Mouse (Mus musculus) left cerebral cortex, adult 2 months (tissue): ENCODE measurements around the gene Mindy4. TPM values are rescaled to one million over a fixed set of nuclear protein-coding genes. Genes with fewer than 3 reads are reported as not detected.

ENCODE experiments used
- DNase-seq, 2 experiments: peaks; one replicate each; pipeline ENCODE4 v3.0.0; 2021 to 2022; ENCODE audit warnings: low spot score in 2 of 2, mixed read lengths in 1 of 2; ENCODE audit errors: extremely low spot score in 1 of 2
- H3K27ac ChIP-seq: fragments of 200-600 bp; 2 replicates; pipeline ENCODE4 v1.8.1; 2022
- H3K4me3 ChIP-seq: fragments of 200-600 bp; 2 replicates; pipeline ENCODE4 v1.8.1; 2022
- CTCF ChIP-seq: fragments of 200-600 bp; IDR thresholded peaks from 2 replicates; pipeline ENCODE4 v1.8.1; 2022; ENCODE audit warnings: antibody characterized with exemption, mild to moderate bottlenecking, moderate library complexity
- intact Hi-C: fragments of 180-260 bp; cut with DNase I; formaldehyde crosslinking; loops from one replicate; pipeline ENCODE4 v1.15.1; 2025
- total RNA-seq, 2 experiments: library from RNA; stranded (reverse); gene quantifications; 2 replicates each; pipeline ENCODE4 v1.2.3; 2021

Mindy4 gene
- total RNA-seq, 2 experiments from 2014 or later: 10.2 to 11.0 TPM

DNA sequence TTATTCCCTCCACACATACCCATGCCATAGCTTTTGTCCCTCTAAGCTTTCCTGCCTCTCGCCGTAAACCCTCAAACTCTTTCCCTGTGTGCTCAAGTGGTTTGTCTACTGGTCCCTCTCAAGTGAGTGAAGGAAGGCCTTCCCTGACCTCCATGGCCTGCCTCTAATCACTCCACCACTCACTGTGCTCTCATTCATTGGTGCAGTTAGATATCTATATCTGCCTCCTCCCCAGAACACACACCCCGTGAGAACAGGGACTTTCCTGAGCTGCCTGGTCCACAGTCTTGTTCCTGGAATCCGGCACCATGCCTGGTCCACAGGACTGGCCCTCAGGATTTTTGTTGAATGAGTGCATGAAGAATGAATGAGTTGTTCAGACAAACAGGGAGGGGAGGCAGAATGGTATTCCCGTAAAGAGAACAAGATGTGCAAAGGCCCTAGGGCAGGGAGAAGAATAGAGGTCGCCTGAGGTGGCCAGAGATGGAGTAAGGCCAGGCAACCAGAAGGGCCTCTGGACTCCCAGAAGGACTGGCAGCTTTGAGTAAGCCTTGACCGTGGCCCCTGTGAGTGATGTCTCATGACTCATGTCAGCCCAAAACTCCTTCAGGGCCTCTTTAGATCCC is 61.7 kb downstream of the Mindy4 start:
- intact Hi-C loops: no loop called here

DNA sequence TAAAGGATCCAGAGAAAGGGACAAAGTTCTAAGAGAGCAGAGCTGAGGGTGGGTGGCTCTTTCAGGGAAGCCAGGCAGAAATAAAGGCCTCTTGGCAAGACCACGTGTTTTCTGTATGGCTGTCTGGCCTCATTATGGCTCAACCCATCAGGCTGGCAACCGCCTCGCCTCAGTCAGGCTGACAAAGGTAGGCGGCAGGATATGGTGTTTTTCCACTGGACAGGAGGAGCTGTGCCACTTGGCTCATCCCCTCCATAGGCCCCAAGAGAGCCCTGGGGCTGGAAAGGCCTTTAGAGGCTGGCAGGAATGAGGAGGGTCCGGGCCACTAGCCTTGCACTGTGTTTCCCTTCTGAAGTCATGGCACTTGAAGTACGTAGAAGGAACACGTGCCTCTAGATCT is 69.8 kb downstream of the Mindy4 start:
- intact Hi-C loops: no loop called here
- no peak overlapping the region for H3K27ac ChIP-seq
- no peak overlapping the region for H3K4me3 ChIP-seq
- no peak for TF ChIP-seq CTCF
- no peak for DNase-seq

More for the DNA sequence above, 61.7 kb downstream of the Mindy4 start:
- TF ChIP-seq CTCF: no peak
- H3K4me3 ChIP-seq: no peak overlapping the region
- H3K27ac ChIP-seq: no peak overlapping the region
- no peak for DNase-seq

DNA sequence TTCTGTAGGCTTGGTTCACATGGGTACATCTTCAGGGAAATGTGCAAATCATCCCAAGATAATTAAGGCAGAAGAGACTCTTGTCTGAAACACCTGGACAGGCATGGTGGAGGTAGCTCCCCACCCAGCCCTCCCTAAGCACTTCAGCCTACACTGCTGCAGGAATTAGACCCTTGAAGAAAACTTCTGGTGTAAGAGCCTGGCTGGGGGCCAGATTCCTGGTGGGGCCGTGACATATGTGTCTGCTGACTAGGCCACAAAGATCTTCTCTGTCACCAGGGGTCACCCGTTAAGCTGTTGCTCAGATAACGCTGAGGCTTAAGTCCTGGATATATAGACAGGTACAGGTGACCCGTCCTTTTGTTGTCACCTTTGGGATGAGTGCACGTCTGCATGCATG is 70.3 kb downstream of the Mindy4 start:
- DNase-seq: no peak
- TF ChIP-seq CTCF: no peak
- Histone ChIP-seq H3K4me3 (no peak overlapping the region), H3K27ac (no peak overlapping the region)
- intact Hi-C loops: no loop called here

DNA sequence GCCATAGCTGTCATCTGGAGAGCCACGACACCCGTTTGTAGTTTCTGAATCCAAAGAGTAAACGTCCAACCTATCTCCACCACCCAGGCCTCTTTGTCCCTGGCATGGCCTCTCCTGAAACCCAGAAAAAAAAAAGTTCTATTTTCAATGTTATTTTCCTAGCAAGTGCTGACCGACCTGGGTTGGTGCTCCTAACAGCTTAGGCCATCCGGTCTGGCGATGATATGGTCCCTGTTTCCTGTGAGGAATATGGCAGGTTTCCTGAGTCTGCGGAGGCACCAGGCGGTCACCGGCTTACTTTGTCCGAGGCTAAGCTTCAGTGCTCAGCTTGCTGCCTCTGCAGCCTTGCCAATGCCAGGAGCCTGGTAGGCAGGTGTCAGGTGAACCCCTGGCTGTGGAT is 71.8 kb downstream of the Mindy4 start:
- no peak for DNase-seq
- H3K27ac ChIP-seq: no peak overlapping the region
- intact Hi-C loops: no loop called here
- no peak for TF ChIP-seq CTCF
- H3K4me3 ChIP-seq: no peak overlapping the region

GRCm38 (mm10) chr6:55275786-55276185 is 72.6 kb downstream of the Mindy4 start:
- intact Hi-C loops: no loop called here
- DNase-seq: no peak
- H3K4me3 ChIP-seq: no peak overlapping the region
- no peak for TF ChIP-seq CTCF
- H3K27ac ChIP-seq: no peak overlapping the region

DNA sequence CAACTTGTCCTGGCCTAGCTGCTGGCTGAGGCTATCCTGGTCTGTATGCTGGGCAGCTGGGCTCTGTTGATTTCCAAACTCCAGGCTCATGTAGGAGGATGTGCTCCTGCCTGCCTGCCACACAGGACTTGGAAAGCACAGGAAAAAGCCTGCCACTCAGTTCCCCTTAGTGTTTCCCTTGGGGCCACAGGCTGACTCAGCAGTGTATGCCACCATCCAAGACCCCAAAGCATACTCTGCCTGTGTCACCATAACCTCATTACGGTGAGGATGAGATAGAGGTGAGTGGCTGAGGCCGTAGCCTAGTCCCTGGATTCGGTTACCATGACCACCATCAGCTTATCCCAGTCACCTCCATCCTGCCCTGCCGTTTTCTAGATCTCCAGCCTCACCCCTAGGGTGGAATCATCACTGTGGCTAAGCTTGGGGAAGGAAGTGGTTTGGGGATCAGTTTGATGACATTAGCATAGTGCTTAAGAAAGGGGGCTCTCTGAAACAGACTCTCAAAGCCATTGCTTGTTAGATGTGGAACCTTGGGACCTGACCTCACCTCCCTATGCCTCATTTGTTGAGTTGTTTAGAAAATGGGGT is 73.6 kb downstream of the Mindy4 start:
- no peak overlapping the region for H3K27ac ChIP-seq
- TF ChIP-seq CTCF: no peak
- no peak for DNase-seq
- no peak overlapping the region for H3K4me3 ChIP-seq
- intact Hi-C loops: no loop called here

GRCm38 (mm10) chr6:55278086-55278485 is 74.9 kb downstream of the Mindy4 start:
- no peak for DNase-seq
- Histone ChIP-seq H3K27ac (no peak overlapping the region), H3K4me3 (no peak overlapping the region)
- intact Hi-C loops: no loop called here
- TF ChIP-seq CTCF: no peak

DNA sequence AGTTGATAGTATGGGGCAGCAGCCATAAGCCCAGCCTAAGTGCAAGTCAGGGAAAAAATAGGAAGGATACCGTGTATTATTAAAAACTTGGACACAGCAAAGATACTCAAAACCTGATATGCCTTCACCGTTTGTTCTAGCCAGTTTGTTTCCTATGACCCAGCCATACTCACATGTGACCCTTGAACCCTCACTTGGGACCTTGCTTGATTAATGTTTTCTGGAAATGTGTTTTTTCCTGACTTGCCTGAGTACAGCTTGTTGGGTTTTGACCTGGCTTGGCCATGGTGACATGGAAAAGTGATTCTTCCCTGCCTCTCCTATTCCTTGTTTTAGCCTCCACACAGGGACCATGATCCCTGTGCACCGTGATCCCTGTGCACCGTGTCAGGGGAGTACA is 75.3 kb downstream of the Mindy4 start:
- TF ChIP-seq CTCF: no peak
- no peak for DNase-seq
- no peak overlapping the region for H3K4me3 ChIP-seq
- intact Hi-C loops: no loop called here
- no peak overlapping the region for H3K27ac ChIP-seq

DNA sequence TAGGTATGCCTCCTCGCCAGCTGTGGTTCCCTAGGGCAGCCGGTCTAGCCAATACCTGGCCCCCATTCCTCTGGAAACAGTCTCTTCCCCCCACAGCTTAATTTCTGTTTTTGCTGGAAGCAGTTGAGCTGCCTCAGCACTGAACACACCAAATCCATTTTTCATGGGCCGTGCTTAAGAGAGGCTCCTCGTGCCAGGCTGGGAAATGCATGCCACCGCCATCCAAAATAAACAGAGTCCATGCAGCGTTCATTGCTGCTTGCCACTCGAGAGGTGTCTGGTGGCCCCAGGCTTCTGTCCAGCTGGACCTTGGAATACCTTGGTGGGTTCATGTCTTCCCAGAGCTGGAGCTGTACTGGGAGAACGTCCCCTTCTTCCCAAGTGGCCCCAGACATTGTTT is 77.8 kb downstream of the Mindy4 start:
- no peak for TF ChIP-seq CTCF
- intact Hi-C loops: no loop called here
- Histone ChIP-seq H3K27ac (no peak overlapping the region), H3K4me3 (no peak overlapping the region)
- no peak for DNase-seq

DNA sequence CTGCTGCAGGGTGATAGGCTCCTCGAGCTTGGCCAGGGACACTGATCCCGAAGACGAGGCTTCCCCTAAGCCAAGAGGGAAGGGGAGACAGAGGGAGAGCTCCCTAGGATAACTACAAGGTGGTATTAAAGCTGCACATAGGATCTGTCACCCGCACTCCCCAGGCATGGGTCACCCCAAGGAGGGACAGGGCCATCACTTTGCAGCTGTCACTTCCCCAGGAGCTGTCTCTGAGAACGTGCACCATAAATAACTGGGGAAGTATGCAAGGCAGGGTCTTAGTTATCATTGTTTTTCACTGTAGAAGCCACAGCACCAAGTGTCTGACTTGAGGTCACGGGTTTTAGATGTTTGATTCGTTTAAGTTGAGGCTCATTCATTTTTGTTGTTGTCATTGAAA is 78.5 kb downstream of the Mindy4 start:
- intact Hi-C loops: no loop called here
- no peak for TF ChIP-seq CTCF
- Histone ChIP-seq H3K27ac (no peak overlapping the region), H3K4me3 (no peak overlapping the region)
- DNase-seq: no peak

DNA sequence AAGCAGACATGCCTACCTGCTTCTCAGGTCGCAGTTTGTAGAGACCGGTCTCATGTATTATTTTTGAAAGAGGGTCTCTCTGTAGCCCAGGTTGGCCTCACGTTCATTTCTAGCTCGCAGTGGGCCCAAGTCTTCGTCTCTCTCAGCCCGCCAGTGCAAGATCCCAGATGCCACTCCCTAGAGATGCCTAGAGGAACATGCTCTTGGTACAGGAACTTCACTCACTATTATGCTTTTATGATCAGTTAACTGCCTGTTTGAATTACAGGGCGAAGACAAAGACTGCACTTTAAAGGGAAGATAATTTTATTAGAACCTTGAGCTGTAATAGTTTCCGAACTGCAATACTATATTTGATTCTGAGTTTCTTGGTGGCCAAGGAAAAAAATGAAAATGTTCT is 79.2 kb downstream of the Mindy4 start:
- TF ChIP-seq CTCF: no peak
- no peak for DNase-seq
- Histone ChIP-seq H3K4me3 (no peak overlapping the region), H3K27ac (no peak overlapping the region)
- intact Hi-C loops: no loop called here

- DNase-seq: no peak
- intact Hi-C loops: no loop called here
- no peak for TF ChIP-seq CTCF
Measured at GRCm38 (mm10) chr6:55285218-55285617, 82.0 kb downstream of the Mindy4 start.

DNA sequence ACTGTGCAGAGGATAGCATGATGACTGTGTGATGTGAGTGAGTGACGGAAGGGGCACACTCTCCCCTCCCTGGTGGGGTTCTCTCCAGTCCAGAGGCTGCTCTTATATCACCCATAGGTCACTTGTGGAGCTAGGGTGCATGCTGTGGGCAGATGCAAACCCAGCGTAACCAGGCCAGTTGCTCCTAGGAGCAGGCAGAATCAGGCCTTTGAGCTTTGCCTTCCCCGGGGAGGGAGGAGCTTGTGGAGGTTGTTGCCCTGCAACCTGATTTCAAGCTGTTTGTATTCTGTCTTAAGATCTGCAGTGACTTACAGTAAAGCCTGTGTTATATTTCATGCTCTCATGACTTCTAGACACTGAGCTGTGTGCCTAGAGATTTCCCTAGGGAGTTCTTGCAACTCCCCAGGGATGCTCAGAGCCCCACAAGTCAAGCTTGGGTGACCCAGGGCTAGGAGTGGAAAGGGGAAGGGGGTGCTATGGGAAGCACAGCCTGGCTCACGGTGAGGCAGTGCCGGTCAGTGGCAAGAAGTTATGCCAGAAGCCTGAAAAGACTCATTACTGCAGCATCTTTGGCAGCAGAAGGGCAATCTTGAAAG is 84.9 kb downstream of the Mindy4 start:
- Histone ChIP-seq H3K4me3 (no peak overlapping the region), H3K27ac (no peak overlapping the region)
- no peak for TF ChIP-seq CTCF
- intact Hi-C loops: no loop called here
- DNase-seq: no peak

More at GRCm38 (mm10) chr6:55285218-55285617, 82.0 kb downstream of the Mindy4 start:
- Histone ChIP-seq H3K27ac (no peak overlapping the region), H3K4me3 (no peak overlapping the region)
